Mouse (Mus musculus): ENCODE results near the gene Sept5. TPM values are rescaled to one million over a fixed set of nuclear protein-coding genes. Genes with fewer than 3 reads are reported as not detected.

The Sept5 gene
- polyA plus RNA-seq, 1 experiment from 2014 or later: 62.8 TPM

- H3K4me1 ChIP-seq: peaks cover 41% of the 10 kb centered on the region
- 43% methylated on average over 8 of the region's 8 CpGs for WGBS
- no peak overlapping the region for H3K9ac ChIP-seq
- H3K9me3 ChIP-seq: no peaks in the 10 kb centered on the region
- no peak overlapping the region for H3K4me2 ChIP-seq
- no peak overlapping the region for H3K4me3 ChIP-seq
- H3K36me3 ChIP-seq: no peaks in the 10 kb centered on the region
- ATAC-seq (ENCODE audit: insufficient number of reproducible peaks, low FRiP score, low TSS enrichment, low read depth): peak; percentile 57
- 0 out of 2 replicates have a peak, but pooled peaks cover 4% of the 10 kb centered on the region for H3K27me3 ChIP-seq
- peak overlapping the region; percentile 59 for H3K27ac ChIP-seq
Observed at GRCm38 (mm10) chr16:18604267-18604701, 25.5 kb downstream of the Sept5 start.

- Histone ChIP-seq H3K4me3 (no peak overlapping the region), H3K4me1 (peaks cover 33% of the 10 kb centered on the region), H3K27ac (no peak overlapping the region), H3K9me3 (no peaks in the 10 kb centered on the region), H3K36me3 (no peaks in the 10 kb centered on the region), H3K4me2 (no peak overlapping the region), H3K9ac (no peak overlapping the region), H3K27me3 (no peaks in the 10 kb centered on the region)
- no peak for ATAC-seq (ENCODE audit: insufficient number of reproducible peaks, low FRiP score, low TSS enrichment, low read depth)
- 64% methylated on average over 7 of the region's 7 CpGs for whole genome bisulfite sequencing
Observed at GRCm38 (mm10) chr16:18601447-18601846, 28.3 kb downstream of the Sept5 start.

GRCm38 (mm10) chr16:18598006-18598405 lies 31.7 kb downstream of the Sept5 start:
- Histone ChIP-seq H3K27me3 (peaks cover 12% of the 10 kb centered on the region), H3K9ac (no peak overlapping the region), H3K9me3 (no peaks in the 10 kb centered on the region), H3K4me3 (no peak overlapping the region), H3K36me3 (no peaks in the 10 kb centered on the region), H3K27ac (no peak overlapping the region), H3K4me2 (no peak overlapping the region), H3K4me1 (peaks cover 13% of the 10 kb centered on the region)
- WGBS: 59% methylated on average over 3 of the region's 3 CpGs
- no peak for ATAC-seq (ENCODE audit: insufficient number of reproducible peaks, low FRiP score, low TSS enrichment, low read depth)

- H3K4me3 ChIP-seq: no peak overlapping the region
- H3K4me2 ChIP-seq: no peak overlapping the region
- 44% methylated on average over 5 of the region's 5 CpGs for WGBS
- no peak for ATAC-seq (ENCODE audit: insufficient number of reproducible peaks, low FRiP score, low TSS enrichment, low read depth)
- peaks cover 10% of the 10 kb centered on the region for H3K4me1 ChIP-seq
- no peaks in the 10 kb centered on the region for H3K36me3 ChIP-seq
- H3K9me3 ChIP-seq: no peaks in the 10 kb centered on the region
- no peak overlapping the region for H3K27ac ChIP-seq
- H3K9ac ChIP-seq: no peak overlapping the region
- peaks cover 25% of the 10 kb centered on the region for H3K27me3 ChIP-seq
Observed at GRCm38 (mm10) chr16:18596255-18596654, 33.5 kb downstream of the Sept5 start.

GRCm38 (mm10) chr16:18593930-18594329 lies 35.8 kb downstream of the Sept5 start:
- H3K9me3 ChIP-seq: no peaks in the 10 kb centered on the region
- no peak overlapping the region for H3K4me2 ChIP-seq
- H3K27ac ChIP-seq: no peak overlapping the region
- 75% methylated on average over 2 of the region's 2 CpGs for WGBS
- H3K27me3 ChIP-seq: peaks cover 49% of the 10 kb centered on the region
- H3K36me3 ChIP-seq: no peaks in the 10 kb centered on the region
- no peak overlapping the region for H3K9ac ChIP-seq
- peaks cover 24% of the 10 kb centered on the region for H3K4me1 ChIP-seq
- ATAC-seq (ENCODE audit: insufficient number of reproducible peaks, low FRiP score, low TSS enrichment, low read depth): no peak
- H3K4me3 ChIP-seq: no peak overlapping the region

- Histone ChIP-seq H3K4me1 (peaks cover 45% of the 10 kb centered on the region), H3K9me3 (no peaks in the 10 kb centered on the region), H3K27me3 (peaks cover 75% of the 10 kb centered on the region), H3K36me3 (no peaks in the 10 kb centered on the region), H3K4me3 (peak overlapping the region; percentile 28), H3K9ac (peak overlapping the region; percentile 5; the same call in 1 of the 2 replicates), H3K27ac (no peak overlapping the region), H3K4me2 (peak overlapping the region; percentile 51)
- 5% methylated on average over 59 of the region's 59 CpGs for WGBS
- no peak for ATAC-seq (ENCODE audit: insufficient number of reproducible peaks, low FRiP score, low TSS enrichment, low read depth)
Observed at GRCm38 (mm10) chr16:18591047-18592018, 38.4 kb downstream of the Sept5 start.

- ATAC-seq (ENCODE audit: insufficient number of reproducible peaks, low FRiP score, low TSS enrichment, low read depth): no peak
- Histone ChIP-seq H3K27me3 (peaks cover 87% of the 10 kb centered on the region), H3K27ac (no peak within 1 kb of the TSS), H3K4me1 (peaks cover 53% of the 10 kb centered on the region), H3K9me3 (no peaks in the 10 kb centered on the region), H3K4me3 (peak within 1 kb of the TSS; percentile 33), H3K4me2 (peak within 1 kb of the TSS; percentile 51), H3K9ac (peak within 1 kb of the TSS; percentile 17; the same call in 1 of the 2 replicates), H3K36me3 (no peaks in the 10 kb centered on the region)
- 8% methylated on average over 48 of the region's 48 CpGs for WGBS
Observed at GRCm38 (mm10) chr16:18589804-18590790, 39.7 kb downstream of the Sept5 start, which contains the start of gene Tbx1. Gene Tbx1, minus strand, starts transcription at chr16:18590671.

- Histone ChIP-seq H3K36me3 (no peaks in the 10 kb centered on the region), H3K9ac (no peak overlapping the region), H3K4me1 (peaks cover 53% of the 10 kb centered on the region), H3K4me3 (no peak overlapping the region), H3K27ac (no peak overlapping the region), H3K4me2 (peak overlapping the region; percentile 88; the same call in 1 of the 2 replicates), H3K27me3 (peaks cover 96% of the 10 kb centered on the region), H3K9me3 (no peaks in the 10 kb centered on the region)
- WGBS: 45% methylated on average over 9 of the region's 9 CpGs
- ATAC-seq (ENCODE audit: insufficient number of reproducible peaks, low FRiP score, low TSS enrichment, low read depth): no peak
Observed at GRCm38 (mm10) chr16:18589080-18589621, 40.6 kb downstream of the Sept5 start.

GRCm38 (mm10) chr16:18588738-18589055 lies 41.1 kb downstream of the Sept5 start:
- H3K9ac ChIP-seq: no peak overlapping the region
- H3K27ac ChIP-seq: no peak overlapping the region
- no peaks in the 10 kb centered on the region for H3K36me3 ChIP-seq
- H3K4me3 ChIP-seq: peak overlapping the region; percentile 51; the same call in 1 of the 2 replicates
- H3K4me1 ChIP-seq: peaks cover 53% of the 10 kb centered on the region
- no peak for ATAC-seq (ENCODE audit: insufficient number of reproducible peaks, low FRiP score, low TSS enrichment, low read depth)
- 16% methylated on average over 31 of the region's 31 CpGs for WGBS
- peaks cover 96% of the 10 kb centered on the region for H3K27me3 ChIP-seq
- H3K4me2 ChIP-seq: peak overlapping the region; percentile 88
- H3K9me3 ChIP-seq: no peaks in the 10 kb centered on the region

- WGBS: 6% methylated on average over 57 of the region's 57 CpGs
- peaks cover 96% of the 10 kb centered on the region for H3K27me3 ChIP-seq
- peaks cover 53% of the 10 kb centered on the region for H3K4me1 ChIP-seq
- H3K36me3 ChIP-seq: no peaks in the 10 kb centered on the region
- H3K4me2 ChIP-seq: peak overlapping the region; percentile 88
- no peak overlapping the region for H3K9ac ChIP-seq
- H3K27ac ChIP-seq: no peak overlapping the region
- ATAC-seq (ENCODE audit: insufficient number of reproducible peaks, low FRiP score, low TSS enrichment, low read depth): peak; percentile 18; the same call in 1 of the 2 replicates
- no peaks in the 10 kb centered on the region for H3K9me3 ChIP-seq
- peak overlapping the region; percentile 51 for H3K4me3 ChIP-seq
Observed at GRCm38 (mm10) chr16:18587847-18588737, 41.7 kb downstream of the Sept5 start.
